Mouse (Mus musculus) G1E (cell line): ENCODE measurements around the gene Naaladl1.
"Not testable (repeated sequence)": the region's sequence is repeated elsewhere in the genome, so short reads cannot be mapped to it uniquely, and the experiment has no call there.

Experiments
- CTCF ChIP-seq: IDR thresholded peaks from 2 replicates; pipeline ENCODE4 v1.5.1; 2012; ENCODE audit warnings: low read depth, low read length, inconsistent platforms, mixed read lengths
- GATA1 ChIP-seq: IDR thresholded peaks from 2 replicates; pipeline ENCODE4 v1.6.1; 2012; ENCODE audit warnings: borderline replicate concordance, low read length, inconsistent platforms, mixed read lengths
- GATA2 ChIP-seq: IDR thresholded peaks from 2 replicates; pipeline ENCODE4 v1.6.1; 2012; ENCODE audit warnings: low read depth, low read length, inconsistent platforms, borderline replicate concordance
- POLR2AphosphoS5 ChIP-seq: IDR thresholded peaks from 2 replicates; pipeline ENCODE4 v1.6.1; 2012; ENCODE audit warnings: low read depth, low read length, inconsistent platforms; ENCODE audit not compliant: insufficient replicate concordance
- TAL1 ChIP-seq: conservative IDR thresholded peaks from 2 replicates; pipeline ENCODE4 v1.6.1; 2012; ENCODE audit warnings: low read depth, low read length, inconsistent platforms, mixed read lengths

- TF ChIP-seq CTCF, GATA1, POLR2AphosphoS5, TAL1, GATA2: not testable (repeated sequence)
Observed at GRCm38 (mm10) chr19:6133197-6133596, 27.6 kb downstream of the Naaladl1 start.
